In genomic region chr12:84188881-84189444, GRCm38 (mm10) we compare ENCODE assay signal across 11 mouse cellular contexts. TPM values are rescaled to one million over a fixed set of nuclear protein-coding genes. Genes with fewer than 3 reads are reported as not detected.
A peak's percentile ranks its signal among the peaks of the same experiment; 100 is the strongest.
DNase-seq lines count a peak whose midpoint lies in the region; ATAC-seq and TF ChIP-seq lines count a peak whose summit lies in the region.
"Had no signal": no experiment of that assay in that cellular context is flagged by ENCODE, and none has a peak within 500 bp of the region (broad histone marks: within the 10 kb centered on the region; RNA-seq: fewer than 3 reads in every experiment).

No protein-coding gene starts in this region.

- no peaks in the 10 kb centered on the region for H3K9me3 ChIP-seq in heart, embryonic 10.5 days
- no peaks in the 10 kb centered on the region for H3K9me3 ChIP-seq in lung, postnatal 0 days (ENCODE audit: low read length)
- H3K9me3 ChIP-seq in embryonic facial prominence, embryonic 13.5 days: no peaks in the 10 kb centered on the region

- ATAC-seq in lung, postnatal 0 days: no peak
- no peak for ATAC-seq in embryonic facial prominence, embryonic 13.5 days (ENCODE audit: insufficient number of reproducible peaks, insufficient read depth, low FRiP score, low TSS enrichment, low read depth)
- ATAC-seq: Patski had no signal

- intact Hi-C loops in heart, postnatal 14 days (cut with DNase I): no loop called here

- peak overlapping the region; percentile 28; the same call in 1 of the 2 replicates for H3K4me2 ChIP-seq in lung, postnatal 0 days (replicated peaks; ENCODE audit: low read depth, low read length)
- peak overlapping the region; percentile 19; the same call in 1 of the 2 replicates for H3K4me2 ChIP-seq in embryonic facial prominence, embryonic 13.5 days

- no peak for TF ChIP-seq EP300 in lung, postnatal 0 days (IDR thresholded peaks at IDR 0.05)

- no peak overlapping the region for H3K9ac ChIP-seq in lung, postnatal 0 days (replicated peaks; ENCODE audit: low read depth)
- peak overlapping the region; percentile 36; the same call in 1 of the 2 replicates for H3K9ac ChIP-seq in embryonic facial prominence, embryonic 13.5 days

- H3K79me2 ChIP-seq in macrophage (ENCODE audit: inconsistent target): peaks cover 83% of the 10 kb centered on the region

- H3K27me3 ChIP-seq in heart, embryonic 10.5 days (ENCODE audit: insufficient read depth, poor library complexity, severe bottlenecking): no peaks in the 10 kb centered on the region
- H3K27me3 ChIP-seq in lung, postnatal 0 days (replicated peaks; ENCODE audit: insufficient read depth, low read length): no peaks in the 10 kb centered on the region
- H3K27me3 ChIP-seq in embryonic facial prominence, embryonic 13.5 days: no peaks in the 10 kb centered on the region
- H3K27me3 ChIP-seq: Patski had no signal

- TF ChIP-seq CTCF in lung, postnatal 0 days (IDR thresholded peaks at IDR 0.05): no peak
- no peak for TF ChIP-seq CTCF in lung, adult 2 months (IDR thresholded peaks at IDR 0.05; ENCODE audit: insufficient read depth, low read length)

- H3K4me1 ChIP-seq in heart, embryonic 10.5 days: peaks cover 79% of the 10 kb centered on the region
- peaks cover 74% of the 10 kb centered on the region for H3K4me1 ChIP-seq in lung, postnatal 0 days (ENCODE audit: insufficient read depth, low read depth, low read length)
- peaks cover 64% of the 10 kb centered on the region for H3K4me1 ChIP-seq in lung, adult 2 months (ENCODE audit: control insufficient read depth, insufficient read depth, low read length)
- peaks cover 84% of the 10 kb centered on the region for H3K4me1 ChIP-seq in embryonic facial prominence, embryonic 13.5 days

- no peak for TF ChIP-seq POLR2A in lung, adult 2 months (IDR thresholded peaks at IDR 0.05; ENCODE audit: borderline replicate concordance, extremely low read depth, low read depth, low read length)

- 63% methylated on average over 14 of the region's 14 CpGs for WGBS in heart, embryonic 10.5 days
- 50% methylated on average over 14 of the region's 14 CpGs for WGBS in lung, postnatal 0 days
- 51% methylated on average over 14 of the region's 14 CpGs for WGBS in lung, adult 2 months
- WGBS in embryonic facial prominence, embryonic 13.5 days: 50% methylated on average over 14 of the region's 14 CpGs
- 64% methylated on average over 13 of the region's 14 CpGs for WGBS in macrophage (ENCODE audit: missing documents)

- H3K4me3 ChIP-seq in heart, embryonic 10.5 days: no peak overlapping the region; the same call in 1 of the 2 replicates
- H3K4me3 ChIP-seq in lung, postnatal 0 days (ENCODE audit: low read depth, low read length): no peak overlapping the region
- H3K4me3 ChIP-seq in lung, adult 2 months (replicated peaks; ENCODE audit: extremely low read depth, low read depth, low read length): no peak overlapping the region
- no peak overlapping the region for H3K4me3 ChIP-seq in embryonic facial prominence, embryonic 13.5 days
- H3K4me3 ChIP-seq in macrophage (ENCODE audit: inconsistent target): no peak overlapping the region

- peak overlapping the region; percentile 62; the same call in 1 of the 2 replicates for H3K27ac ChIP-seq in heart, embryonic 10.5 days
- peak overlapping the region; percentile 75 for H3K27ac ChIP-seq in lung, postnatal 0 days (ENCODE audit: low read length)
- peak overlapping the region; percentile 78 for H3K27ac ChIP-seq in embryonic facial prominence, embryonic 13.5 days
- H3K27ac ChIP-seq in macrophage: peak overlapping the region; percentile 82

- DNase-seq in heart, embryonic 10.5 days (ENCODE audit: low spot score): no peak
- DNase-seq in heart, postnatal 14 days: no peak
- DNase-seq in lung, postnatal 0 days (ENCODE audit: low spot score): no peak
- DNase-seq in lung, adult 2 months: no peak
- no peak for DNase-seq in adrenal gland, postnatal 25 days
- DNase-seq in urinary bladder, postnatal 14 days (ENCODE audit: low spot score): no peak
- DNase-seq: midbrain, embryonic 14.5 days; right cerebral cortex, postnatal 25 days had no signal

- peaks cover 16% of the 10 kb centered on the region for H3K36me3 ChIP-seq in heart, embryonic 10.5 days
- no peaks in the 10 kb centered on the region for H3K36me3 ChIP-seq in lung, postnatal 0 days (ENCODE audit: insufficient read depth, low read length)
- 0 out of 2 replicates have a peak, but pooled peaks cover 9% of the 10 kb centered on the region for H3K36me3 ChIP-seq in embryonic facial prominence, embryonic 13.5 days
- no peaks in the 10 kb centered on the region; the same call in 1 of the 2 replicates for H3K36me3 ChIP-seq in macrophage (ENCODE audit: inconsistent target)

RNA-seq across cellular contexts. Expression of gene Elmsan1, which starts 29.7 kb away (rescaled TPM):
- 8.0 and 10.5 TPM in 2 replicates for polyA plus RNA-seq in heart, embryonic 10.5 days (2016; fragmentation: Nextera tagmentation; extraction: Ambion mirVana)
- 10 to 100 TPM; 15.7 to 16.9 TPM for total RNA-seq in heart, postnatal 14 days (2021)
- 5.9 and 6.7 TPM in 2 replicates for polyA plus RNA-seq in lung, postnatal 0 days (2015; fragmentation: Nextera tagmentation; extraction: Ambion mirVana)
- polyA plus RNA-seq in lung, adult 2 months (2012; rRNA removed): 26.5 and 29.5 TPM in 2 replicates
- polyA plus RNA-seq in embryonic facial prominence, embryonic 13.5 days (2015; fragmentation: Nextera tagmentation; extraction: Ambion mirVana): 9.9 and 11.1 TPM in 2 replicates
- total RNA-seq in macrophage (2018; cell fraction: chromatin; rRNA removed): 100 to 1,000 TPM in 11 of 26 experiments, 10 to 100 TPM in 15; 35.5 to 286 (median 91.6) TPM
- 10 to 100 TPM; 12.1 to 56.7 (median 24.1) TPM for total RNA-seq in macrophage (2018; cell fraction: cytosol; rRNA removed)
- 100 to 1,000 TPM in 4 of 26 experiments, 10 to 100 TPM in 22; 27.9 to 188 (median 59.0) TPM for total RNA-seq in macrophage (2018; cell fraction: nucleus; rRNA removed)
- polyA plus RNA-seq in macrophage (2018): 11.0 to 13.7 TPM (median 13.5 TPM) in 3 replicates
- 22.3 and 32.8 TPM in 2 replicates for total RNA-seq in adrenal gland, postnatal 25 days (2021)

RNA-seq across cellular contexts. Expression of gene Pnma1, which starts 40.7 kb away (rescaled TPM):
- 0.71 and 1.1 TPM in 2 replicates for polyA plus RNA-seq in heart, embryonic 10.5 days (2016; fragmentation: Nextera tagmentation; extraction: Ambion mirVana)
- total RNA-seq in heart, postnatal 14 days (2021): under 1 TPM; 0.17 to 0.31 TPM
- 1.9 and 2.9 TPM in 2 replicates for polyA plus RNA-seq in lung, postnatal 0 days (2015; fragmentation: Nextera tagmentation; extraction: Ambion mirVana)
- polyA plus RNA-seq in lung, adult 2 months (2012; rRNA removed): 0.84 and 1.3 TPM in 2 replicates
- polyA plus RNA-seq in embryonic facial prominence, embryonic 13.5 days (2015; fragmentation: Nextera tagmentation; extraction: Ambion mirVana): 0.74 and 1.1 TPM in 2 replicates
- total RNA-seq in macrophage (2018; cell fraction: chromatin; rRNA removed): 10 to 100 TPM in 4 of 26 experiments, 1 to 10 TPM in 22; 1.5 to 28.6 (median 5.5) TPM
- total RNA-seq in macrophage (2018; cell fraction: cytosol; rRNA removed): under 1 TPM; 0.06 to 0.74 (median 0.29) TPM
- 10 to 100 TPM in 5 of 26 experiments, 1 to 10 TPM in 20, under 1 TPM in 1; 0.96 to 33.0 (median 4.4) TPM for total RNA-seq in macrophage (2018; cell fraction: nucleus; rRNA removed)
- 0.13 to 0.29 TPM (median 0.20 TPM) in 3 replicates for polyA plus RNA-seq in macrophage (2018)
- 0.64 TPM in 1 of 2 replicates, not detected in the other for total RNA-seq in adrenal gland, postnatal 25 days (2021)
